Mouse (Mus musculus) embryo, embryonic 9.5 days (tissue): ENCODE data around the gene Relt.

Source experiments
- DNase-seq: peaks from one replicate; pipeline ENCODE4 v3.0.0-alpha.2; 2017; ENCODE audit errors: extremely low spot score

Relt gene

GRCm38 (mm10) chr7:100845412-100845811 is 17.8 kb downstream of the Relt start:
- no peak for DNase-seq

GRCm38 (mm10) chr7:100845026-100845400 is 18.2 kb downstream of the Relt start:
- no peak for DNase-seq

- no peak for DNase-seq
Observed at GRCm38 (mm10) chr7:100844385-100845025, 18.7 kb downstream of the Relt start.

- DNase-seq, result no peak
Observed at GRCm38 (mm10) chr7:100843866-100844265, 19.4 kb downstream of the Relt start.

- DNase-seq, result no peak
Observed at GRCm38 (mm10) chr7:100842175-100842574, 21.1 kb downstream of the Relt start.

DNA sequence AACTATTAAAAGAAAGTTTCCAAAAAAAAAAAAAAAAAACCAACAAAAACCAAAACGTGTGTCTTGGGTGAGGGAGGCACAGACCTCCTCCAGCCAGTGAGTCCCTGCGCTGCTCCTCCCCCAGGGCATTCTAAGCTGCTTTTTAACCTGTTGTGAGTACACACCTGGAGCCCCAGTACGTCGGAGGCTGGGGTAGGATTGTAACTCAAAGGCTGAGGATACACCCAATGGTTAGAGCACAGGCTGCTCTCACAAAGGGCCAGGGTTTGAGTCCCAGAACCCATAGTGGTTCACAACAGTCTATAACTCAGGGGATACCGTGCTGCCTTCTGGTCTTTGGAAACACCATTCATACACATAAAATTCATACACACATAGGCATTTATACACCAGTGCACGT is 21.6 kb downstream of the Relt start:
- no peak for DNase-seq

DNA sequence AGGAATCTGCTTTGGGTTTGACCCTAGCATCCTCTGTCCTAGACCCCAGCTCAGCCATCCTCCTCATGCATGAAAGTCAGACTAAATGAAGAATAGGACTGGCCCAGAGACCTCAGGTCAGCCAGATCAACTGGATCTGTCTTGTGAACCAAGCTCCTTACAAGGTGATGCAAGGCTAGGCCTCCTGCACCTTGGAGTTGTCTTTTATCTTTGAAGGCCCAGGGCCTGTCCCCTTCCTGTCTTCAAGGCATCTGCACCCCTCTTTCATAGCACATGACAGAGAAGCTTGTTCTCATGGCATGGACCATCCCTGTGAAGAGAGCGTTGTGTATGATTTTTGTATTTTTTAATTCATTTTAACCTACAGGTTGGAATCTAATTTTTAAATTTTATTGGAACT is 22.3 kb downstream of the Relt start:
- DNase-seq, result no peak

DNA sequence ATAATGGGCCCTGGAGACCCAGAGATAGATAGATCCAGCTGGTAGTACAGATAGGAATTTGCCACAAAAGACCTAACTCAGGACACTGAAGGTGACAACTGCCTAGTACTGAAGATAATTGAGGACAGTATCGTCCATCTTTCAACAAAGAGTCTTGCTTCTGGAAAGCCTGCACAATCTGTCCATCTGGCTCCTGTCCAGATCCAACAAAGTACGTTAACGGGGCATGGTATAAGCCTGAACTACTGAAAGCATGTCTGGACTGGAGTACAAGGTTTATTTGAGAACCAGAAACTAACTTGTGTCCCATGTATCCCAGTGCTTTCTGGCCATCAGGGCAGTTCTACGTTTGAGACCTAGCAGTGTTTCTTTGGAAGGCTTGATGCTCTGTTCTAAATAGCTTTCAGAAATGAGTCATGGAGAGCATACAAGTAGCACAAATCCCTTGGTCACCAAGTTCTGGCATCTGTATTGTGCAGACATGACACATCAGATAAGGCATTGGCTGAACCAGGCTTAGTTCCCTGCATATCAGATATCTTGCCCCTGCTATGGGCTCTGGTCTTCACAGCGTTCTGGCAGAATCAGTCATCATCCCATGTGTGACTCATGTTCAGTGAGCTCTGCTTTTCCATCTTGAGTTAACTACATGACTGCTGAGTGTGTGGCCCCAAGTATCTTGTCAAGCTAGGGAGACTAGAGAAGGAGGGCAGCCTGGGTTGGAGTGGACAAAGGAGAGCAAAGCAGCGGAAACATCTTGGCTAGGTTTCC is 23.4 kb downstream of the Relt start:
- no peak for DNase-seq

GRCm38 (mm10) chr7:100837701-100838100 is 25.5 kb downstream of the Relt start:
- no peak for DNase-seq

- no peak for DNase-seq
Observed at GRCm38 (mm10) chr7:100836657-100837056, 26.6 kb downstream of the Relt start.

GRCm38 (mm10) chr7:100835711-100836110 is 27.5 kb downstream of the Relt start:
- no peak for DNase-seq

GRCm38 (mm10) chr7:100835168-100835567 is 28.1 kb downstream of the Relt start:
- no peak for DNase-seq

GRCm38 (mm10) chr7:100833859-100834258 is 29.4 kb downstream of the Relt start:
- no peak for DNase-seq

DNA sequence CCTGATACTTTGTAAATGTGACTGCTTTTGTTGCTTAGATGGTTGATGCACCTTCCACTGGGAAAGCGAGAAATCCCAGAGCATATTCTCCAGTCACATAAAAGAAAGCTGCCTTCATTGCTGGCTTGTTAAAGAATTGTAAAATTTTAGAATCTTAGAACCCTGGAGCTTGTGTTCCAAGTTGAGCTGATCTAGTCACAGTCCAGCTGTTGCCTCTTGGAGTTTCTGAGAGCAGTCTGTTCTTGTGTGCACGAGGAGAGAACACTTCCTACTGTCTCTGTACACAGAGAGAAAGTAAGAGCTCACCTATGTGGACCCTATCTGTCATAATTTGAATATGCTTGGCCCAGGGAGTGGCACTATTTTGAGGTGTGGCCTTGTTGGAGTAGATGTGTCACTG is 34.7 kb downstream of the Relt start:
- no peak for DNase-seq

GRCm38 (mm10) chr7:100824661-100825060 is 38.6 kb downstream of the Relt start:
- DNase-seq, result no peak

- DNase-seq, result no peak
Observed at GRCm38 (mm10) chr7:100818401-100819064, 44.7 kb downstream of the Relt start.

DNA sequence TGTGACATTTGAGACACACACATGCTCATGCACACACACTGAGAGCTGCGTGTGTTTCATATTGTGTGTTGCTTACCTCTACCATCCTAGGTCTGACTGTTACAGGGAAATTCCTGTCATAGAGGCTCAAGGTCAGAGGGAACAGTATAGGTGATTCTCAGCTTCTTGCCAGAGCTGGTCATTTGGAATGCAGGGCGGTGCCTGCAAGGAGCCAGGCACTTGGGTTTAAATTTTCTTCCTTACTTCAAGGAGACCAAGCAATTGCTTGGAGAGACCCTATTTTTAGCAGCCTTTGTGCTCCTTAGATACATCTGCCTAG is 45.8 kb downstream of the Relt start:
- DNase-seq, result no peak

- DNase-seq, result no peak
Observed at GRCm38 (mm10) chr7:100816759-100817441, 46.3 kb downstream of the Relt start.

GRCm38 (mm10) chr7:100815900-100816570 is 47.2 kb downstream of the Relt start:
- peak; percentile 19 for DNase-seq

- DNase-seq, result no peak
Observed at GRCm38 (mm10) chr7:100812641-100813040, 50.6 kb downstream of the Relt start.

DNA sequence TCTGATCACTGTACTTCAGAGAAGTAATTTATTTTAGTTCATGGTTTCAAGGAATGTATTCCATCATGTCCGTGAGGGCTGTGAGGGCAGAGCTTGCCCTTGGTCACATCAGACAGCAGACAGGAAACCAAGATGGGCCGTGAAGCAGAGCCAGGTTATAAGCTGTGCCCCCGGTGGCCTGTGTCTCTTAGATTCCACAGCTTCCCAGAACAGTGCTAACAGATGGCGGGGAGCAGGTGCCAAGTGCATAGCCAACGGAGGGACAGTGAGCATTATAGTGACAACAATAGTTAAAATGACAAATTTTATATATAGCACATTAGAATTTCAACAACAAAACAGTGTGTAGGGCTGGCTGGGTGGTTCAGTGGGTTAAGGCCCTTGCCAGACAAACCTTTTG is 51.3 kb downstream of the Relt start:
- no peak for DNase-seq

GRCm38 (mm10) chr7:100805391-100805790 is 57.9 kb downstream of the Relt start:
- no peak for DNase-seq
